Mouse (Mus musculus) kidney, postnatal 14 days (tissue): ENCODE measurements around the gene Dcaf11.
A peak's percentile ranks its signal among the peaks of the same experiment; 100 is the strongest.

ENCODE experiments used
- DNase-seq: peaks from one replicate; pipeline ENCODE4 v3.0.0; 2022; ENCODE audit warnings: mixed read lengths

Gene Dcaf11

DNA sequence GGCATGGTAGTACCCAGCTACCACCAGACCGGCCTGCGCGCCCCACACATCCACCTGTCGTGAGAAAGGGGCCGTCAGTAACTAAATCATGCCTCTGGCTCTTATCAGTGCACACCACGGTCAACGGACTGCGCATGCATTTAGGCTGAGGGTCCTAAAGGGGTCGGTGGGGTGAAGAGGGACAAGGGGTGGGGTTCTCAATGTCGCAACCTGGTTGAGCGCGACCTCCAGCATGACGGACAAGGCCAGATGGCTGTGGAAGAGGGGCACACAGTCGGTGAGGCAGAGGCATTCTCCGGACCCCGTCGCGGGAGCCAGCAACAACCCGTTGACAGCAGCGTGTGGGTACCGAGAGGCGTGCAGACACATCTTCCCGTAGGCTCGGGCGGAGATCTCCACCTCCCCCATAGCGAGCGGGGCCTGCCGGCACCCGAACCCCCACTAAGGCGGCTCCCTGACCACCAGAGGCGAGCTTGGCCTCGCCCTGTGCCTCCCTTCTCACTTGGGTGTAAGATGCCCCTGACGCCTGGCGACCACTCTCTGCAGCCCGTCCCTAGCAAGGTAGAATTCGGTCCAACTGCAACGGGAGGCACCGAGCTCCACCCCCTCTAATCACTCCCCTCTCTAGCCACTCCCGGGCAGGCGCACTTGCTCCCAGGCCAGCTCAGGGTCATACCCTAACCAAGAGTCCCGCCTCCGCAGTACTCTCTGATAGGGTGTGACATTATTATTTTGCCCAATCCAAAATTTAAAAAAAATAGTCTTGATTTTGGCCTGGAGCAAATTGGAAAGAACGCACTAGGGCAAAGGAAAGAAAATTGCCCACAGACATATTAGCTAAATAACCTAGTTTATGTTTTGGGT lies 25.1 kb downstream of the Dcaf11 start, which contains the start of gene Emc9:
Gene Emc9, minus strand, starts transcription at position 601 of the 864 bp plus-strand sequence.
- peak; percentile 86 for DNase-seq

- no peak for DNase-seq
Measured at GRCm38 (mm10) chr14:55585566-55585960, 25.8 kb downstream of the Dcaf11 start.

DNA sequence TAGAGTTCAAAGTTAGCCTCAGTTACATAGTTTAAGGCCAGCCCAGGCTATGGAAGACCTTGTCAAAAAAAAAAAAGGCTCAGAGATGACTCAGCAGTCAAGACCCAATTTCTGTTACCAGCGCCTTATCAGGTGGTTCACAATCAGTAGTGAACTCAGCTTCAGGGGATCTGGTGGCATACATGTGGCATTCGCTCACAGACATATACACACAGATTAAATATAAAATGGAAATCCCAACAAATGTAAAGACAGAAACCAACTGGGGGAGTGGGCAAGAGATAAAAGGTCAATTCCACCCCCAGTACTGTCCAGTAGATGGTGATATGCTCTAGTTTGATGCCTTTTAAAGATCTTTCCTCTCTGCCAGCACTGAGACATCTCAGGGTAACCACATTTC lies 26.3 kb downstream of the Dcaf11 start:
- DNase-seq, result no peak

GRCm38 (mm10) chr14:55589271-55589670 lies 29.5 kb downstream of the Dcaf11 start:
- DNase-seq, result no peak

DNA sequence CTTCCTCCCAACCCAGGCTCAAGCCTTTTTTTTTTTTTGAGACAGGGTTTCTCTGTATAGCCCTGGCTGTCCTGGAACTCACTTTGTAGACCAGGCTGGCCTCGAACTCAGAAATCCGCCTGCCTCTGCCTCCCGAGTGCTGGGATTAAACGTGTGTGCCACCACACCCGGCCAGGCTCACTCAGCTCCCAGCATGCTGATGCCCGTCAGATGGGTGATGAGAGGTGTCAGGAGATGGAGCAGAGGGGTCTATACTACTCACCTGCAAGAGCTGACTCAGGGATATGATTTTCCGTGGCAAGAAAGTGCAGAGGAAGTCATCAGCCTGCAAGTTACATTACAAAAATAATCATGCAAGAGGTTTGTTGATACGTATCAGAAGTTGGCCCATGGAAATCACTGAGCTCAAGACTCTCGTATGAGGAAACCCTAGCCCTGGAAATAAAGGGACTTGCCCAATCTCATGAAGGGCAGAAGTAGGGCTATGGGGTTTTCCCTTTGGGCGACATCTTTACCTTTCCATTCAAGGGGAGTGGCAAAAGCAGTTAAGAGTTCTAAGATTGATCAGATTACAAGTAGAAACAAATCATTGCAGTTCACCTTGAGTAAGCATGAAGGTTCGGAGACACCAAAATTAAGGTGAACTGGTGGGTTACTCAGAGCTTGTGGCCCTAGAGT lies 30.1 kb downstream of the Dcaf11 start:
- DNase-seq, result no peak

GRCm38 (mm10) chr14:55590748-55591330 lies 31.0 kb downstream of the Dcaf11 start, which contains the start of gene Psme2:
Gene Psme2 (minus strand): TSS chr14:55591113.
- DNase-seq, result peak; percentile 96

- DNase-seq, result peak; percentile 97
Measured at GRCm38 (mm10) chr14:55591331-55591891, 31.6 kb downstream of the Dcaf11 start, which contains the start of gene Rnf31. Gene Rnf31 (plus strand): TSS chr14:55591708.

DNA sequence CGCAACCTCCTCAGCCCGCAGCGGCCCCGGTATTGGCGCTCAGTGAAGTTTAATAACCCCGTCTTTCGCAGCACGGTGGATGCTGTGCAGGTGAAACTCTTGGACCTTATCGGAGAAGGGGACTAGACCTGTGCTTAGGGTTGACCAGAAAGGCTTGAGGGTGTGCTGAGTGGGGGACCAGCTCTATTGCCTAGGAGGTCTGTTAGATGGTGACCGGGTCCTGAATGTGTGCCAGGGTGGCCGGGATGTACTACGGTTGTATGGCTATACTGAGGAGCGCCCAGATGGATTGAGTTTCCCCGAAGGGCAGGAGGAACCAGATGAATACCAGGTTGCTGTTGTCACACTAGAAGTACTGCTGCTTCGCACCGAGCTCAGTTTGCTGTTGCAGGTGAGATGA lies 32.4 kb downstream of the Dcaf11 start:
- DNase-seq, result no peak

DNA sequence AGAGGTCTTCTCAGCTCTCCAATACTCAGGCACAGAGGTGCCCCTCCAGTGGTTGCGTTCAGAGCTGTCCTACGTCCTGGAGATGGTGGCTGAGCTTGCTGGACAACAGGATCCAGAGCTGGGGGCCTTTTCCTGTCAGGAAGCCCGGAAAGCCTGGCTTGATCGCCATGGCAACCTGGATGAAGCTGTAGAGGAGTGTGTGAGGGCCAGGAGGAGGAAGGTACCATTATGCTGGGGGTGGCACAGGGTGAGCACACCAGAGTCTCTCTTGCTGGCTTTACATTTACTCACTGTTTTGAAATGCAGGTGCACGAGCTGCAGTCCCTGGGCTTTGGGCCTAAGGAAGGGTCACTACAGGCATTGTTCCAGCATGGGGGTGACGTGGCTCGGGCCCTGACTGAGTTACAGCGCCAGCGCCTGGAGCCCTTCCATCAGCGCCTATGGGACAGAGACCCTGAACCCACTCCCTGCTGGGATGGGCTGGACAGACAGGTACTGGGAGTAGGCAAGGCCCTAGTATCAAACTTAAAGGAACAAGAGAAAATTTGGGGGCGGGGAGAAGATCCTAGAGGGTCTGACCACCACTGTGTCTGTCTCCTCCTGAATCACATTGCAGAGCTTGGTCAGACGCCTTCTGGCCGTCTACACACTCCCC lies 36.4 kb downstream of the Dcaf11 start:
- DNase-seq, result peak; percentile 56

DNA sequence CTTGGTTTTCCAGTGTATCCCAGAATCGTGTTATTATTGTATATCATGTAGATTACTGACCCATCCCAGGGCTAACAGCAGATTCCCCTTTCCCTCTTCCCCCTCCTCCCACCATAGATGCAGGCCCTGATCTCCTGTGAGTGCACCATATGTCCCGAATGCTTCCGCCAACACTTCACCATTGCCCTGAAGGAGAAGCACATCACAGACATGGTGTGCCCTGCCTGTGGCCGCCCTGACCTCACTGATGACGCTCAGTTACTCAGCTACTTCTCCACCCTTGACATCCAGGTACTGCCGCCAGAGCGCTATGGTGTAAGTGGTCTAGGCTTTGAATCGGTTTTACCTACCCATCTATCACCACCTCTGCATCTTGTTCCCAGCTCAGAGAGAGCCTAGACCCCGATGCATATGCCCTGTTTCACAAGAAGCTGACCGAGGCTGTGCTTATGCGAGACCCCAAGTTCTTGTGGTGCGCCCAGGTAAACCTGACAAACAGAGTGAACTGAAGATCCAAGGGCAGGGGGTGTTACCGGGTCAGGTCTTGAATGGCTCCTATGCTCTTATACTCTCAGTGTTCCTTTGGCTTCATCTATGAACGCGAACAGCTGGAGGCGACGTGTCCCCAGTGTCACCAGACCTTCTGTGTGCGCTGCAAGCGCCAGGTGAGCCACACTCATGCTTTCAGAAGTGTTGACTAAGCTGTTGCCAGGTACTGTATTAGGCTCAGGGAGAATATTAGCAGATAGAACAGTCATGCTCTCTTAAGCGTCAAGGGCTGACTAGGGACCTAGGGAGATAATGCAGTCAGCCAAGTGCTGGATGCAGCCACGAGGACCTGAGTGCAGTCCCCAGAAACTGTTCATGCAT lies 39.0 kb downstream of the Dcaf11 start:
- DNase-seq, result no peak

DNA sequence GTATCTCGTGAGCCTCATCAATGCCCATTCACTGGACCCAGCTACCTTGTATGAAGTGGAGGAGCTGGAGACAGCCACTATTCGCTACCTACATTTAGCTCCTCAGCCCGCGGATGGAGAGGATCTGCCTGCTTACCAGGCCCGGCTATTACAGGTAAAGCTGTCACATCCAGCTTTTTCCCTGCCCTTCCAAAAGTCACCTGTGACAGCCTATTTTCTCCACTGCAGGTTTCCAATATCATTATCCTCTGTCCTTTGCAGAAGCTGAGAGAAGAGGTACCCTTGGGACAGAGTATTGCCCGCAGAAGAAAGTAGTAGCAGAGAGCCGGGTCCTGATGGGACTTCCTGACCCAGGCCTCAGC lies 43.4 kb downstream of the Dcaf11 start, which contains the start of gene Irf9:
Gene Irf9, plus strand, starts transcription at position 301 of the 362 bp plus-strand sequence.
- DNase-seq, result no peak

DNA sequence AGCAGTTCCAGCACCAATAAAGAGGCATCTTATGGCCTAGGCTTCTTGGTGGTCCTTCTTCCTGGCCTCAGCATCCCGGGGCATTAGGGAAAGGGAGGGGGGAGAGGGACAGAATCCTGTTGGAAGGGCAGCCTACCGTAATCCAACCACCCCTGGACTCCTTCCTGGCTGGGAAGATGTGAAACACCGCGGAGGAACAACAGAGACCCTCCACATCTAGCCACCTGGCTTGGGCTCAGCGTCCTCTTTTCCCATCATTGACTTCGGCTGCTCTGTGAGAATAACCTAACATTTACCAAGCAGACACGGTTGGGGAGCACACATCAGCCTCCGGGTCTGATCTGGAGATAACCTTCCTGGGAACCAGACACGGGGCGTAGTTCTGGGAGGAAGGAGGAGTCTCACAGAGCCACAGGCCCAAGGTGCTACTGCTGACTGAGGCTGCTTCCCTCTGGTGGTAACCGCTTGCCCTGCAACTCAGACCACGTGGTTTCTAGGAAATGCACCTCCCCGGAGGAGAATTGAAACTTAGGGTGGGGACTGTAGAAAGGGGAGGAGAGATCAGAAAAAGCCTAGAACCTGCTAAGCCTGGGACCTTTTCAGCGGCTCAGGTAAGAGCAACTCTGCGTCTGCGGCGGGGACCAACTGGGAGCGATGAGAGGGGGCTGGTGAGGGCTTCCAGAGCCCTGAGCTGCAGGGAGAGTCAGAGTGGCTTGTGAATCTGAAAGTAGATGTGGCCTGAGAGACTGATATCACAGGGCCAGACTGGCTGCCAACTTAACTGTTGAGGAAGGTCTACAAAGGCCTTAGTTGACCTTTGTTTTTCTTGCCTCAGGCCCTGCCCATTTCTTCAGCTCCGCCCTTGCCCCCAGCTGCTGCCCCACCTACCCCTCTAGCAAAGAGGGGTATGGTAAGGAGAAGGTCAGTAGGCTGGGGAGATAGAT lies 44.1 kb downstream of the Dcaf11 start:
- peak; percentile 95 for DNase-seq

DNA sequence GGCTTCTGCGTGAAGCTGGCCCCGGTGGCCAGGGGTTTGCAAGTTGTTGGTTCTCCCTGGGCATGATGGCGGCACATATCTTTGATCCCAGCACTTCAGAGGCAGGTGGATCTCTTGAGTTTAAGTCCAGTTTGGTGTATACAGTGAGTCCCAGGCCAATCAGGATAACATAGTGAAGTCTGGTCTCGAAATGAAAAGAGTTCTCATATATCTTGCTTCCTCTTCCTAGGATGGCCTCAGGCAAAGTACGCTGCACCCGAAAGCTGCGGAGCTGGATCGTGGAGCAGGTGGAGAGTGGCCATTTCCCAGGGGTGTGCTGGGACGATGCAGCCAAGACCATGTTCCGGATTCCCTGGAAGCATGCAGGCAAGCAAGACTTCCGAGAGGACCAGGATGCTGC lies 45.0 kb downstream of the Dcaf11 start:
- no peak for DNase-seq

DNA sequence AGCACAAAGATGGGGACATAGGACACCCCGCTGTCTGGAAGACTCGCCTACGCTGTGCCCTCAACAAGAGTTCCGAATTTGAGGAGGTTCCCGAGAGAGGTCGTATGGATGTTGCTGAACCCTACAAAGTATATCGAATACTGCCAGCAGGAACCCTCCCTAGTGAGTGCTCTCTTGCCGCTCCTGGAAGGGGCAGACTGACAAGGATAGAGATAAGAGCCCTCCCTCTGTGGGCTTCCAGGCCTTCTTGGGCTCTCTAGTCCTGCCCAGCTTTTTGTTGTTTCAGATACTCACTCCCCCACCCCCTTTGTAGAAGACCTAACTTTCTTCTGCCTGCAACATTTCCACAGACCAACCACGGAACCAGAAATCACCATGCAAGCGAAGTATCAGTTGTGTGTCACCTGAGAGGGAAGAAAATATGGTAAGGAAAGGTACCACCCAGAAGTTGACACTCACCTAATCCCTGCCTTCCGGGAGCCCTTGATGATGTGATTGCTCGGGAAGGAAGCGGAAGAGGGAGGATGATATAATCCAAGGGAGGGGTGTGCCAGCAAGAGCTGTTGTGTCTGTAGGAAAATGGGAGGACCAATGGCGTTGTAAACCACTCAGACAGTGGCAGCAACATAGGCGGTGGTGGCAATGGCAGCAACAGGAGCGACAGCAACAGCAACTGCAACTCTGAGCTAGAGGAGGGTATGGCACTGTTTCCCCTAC lies 46.1 kb downstream of the Dcaf11 start:
- no peak for DNase-seq

DNA sequence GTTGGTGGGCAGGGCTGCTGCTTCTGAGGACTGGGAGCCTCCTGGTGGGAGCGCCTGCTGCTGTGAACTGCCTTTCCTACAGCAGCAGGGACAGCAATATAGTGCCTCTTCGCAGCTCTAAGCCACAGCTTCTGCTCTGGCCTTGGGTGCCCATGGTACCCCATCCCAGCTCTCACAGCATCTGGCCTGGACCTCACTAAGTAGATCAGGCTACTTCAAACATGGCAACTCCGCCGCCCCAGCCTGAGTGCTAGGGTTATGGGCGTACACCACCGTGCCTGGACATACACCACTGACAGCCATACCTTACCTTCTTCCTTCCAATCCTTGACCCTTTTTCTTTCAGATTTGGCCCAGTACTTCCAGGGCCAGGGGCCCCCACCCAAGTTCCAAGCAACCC lies 48.5 kb downstream of the Dcaf11 start:
- no peak for DNase-seq

GRCm38 (mm10) chr14:55613346-55613745 lies 53.5 kb downstream of the Dcaf11 start:
- no peak for DNase-seq

GRCm38 (mm10) chr14:55614565-55615178 lies 54.9 kb downstream of the Dcaf11 start:
- DNase-seq, result no peak

DNA sequence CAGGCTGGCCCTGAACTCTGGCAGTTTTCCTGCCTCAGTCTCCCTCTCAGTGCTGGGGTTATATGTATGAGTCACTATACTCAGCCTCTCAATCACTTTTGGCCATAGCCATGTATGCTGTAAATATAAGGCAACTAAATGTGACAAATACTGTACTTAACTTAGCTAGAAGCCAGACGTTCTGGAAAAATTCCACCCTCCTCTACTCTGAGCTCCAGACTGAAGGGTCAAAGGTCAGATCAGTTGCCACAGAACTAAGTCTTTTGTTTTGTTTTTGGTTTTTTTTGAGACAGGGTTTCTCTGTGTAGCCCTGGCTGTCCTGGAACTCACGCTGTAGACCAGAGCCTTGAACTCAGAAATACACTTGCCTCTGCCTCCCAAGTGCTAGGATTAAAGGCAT lies 56.1 kb downstream of the Dcaf11 start:
- DNase-seq, result no peak

DNA sequence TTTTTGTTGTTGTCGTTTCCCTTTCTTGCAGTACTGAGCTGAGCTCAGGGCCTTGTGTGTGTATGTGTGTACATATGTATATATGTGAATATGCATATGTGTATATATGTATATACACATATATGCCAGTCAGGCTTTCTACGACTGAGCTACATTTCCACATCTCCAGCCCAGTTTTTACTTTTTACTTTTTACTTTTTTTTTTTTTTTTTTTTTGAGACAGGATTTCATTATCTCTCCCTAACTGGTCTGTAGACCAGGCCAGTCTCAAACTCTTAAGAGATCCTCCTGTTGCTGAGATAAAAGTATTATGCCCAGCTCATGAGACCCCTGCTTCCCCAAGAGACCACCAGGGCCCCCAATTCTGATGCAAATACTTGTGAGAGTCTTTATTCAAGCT lies 57.0 kb downstream of the Dcaf11 start:
- no peak for DNase-seq
